Mouse (Mus musculus) mature B cell (primary cell): Measurements from ENCODE around the gene Auts2.

Experiments used
- in situ Hi-C: fragments of 300-500 bp; cut with MboI; formaldehyde crosslinking; loops from 2 replicates; pipeline ENCODE4 v1.14.3; 2019

Gene Auts2

GRCm38 (mm10) chr5:132318026-132318765, 224.9 kb downstream of the Auts2 start:
- in situ Hi-C loops = no loop called here

- in situ Hi-C loops = no loop called here
Observed at GRCm38 (mm10) chr5:132316897-132317296, 226.2 kb downstream of the Auts2 start.

GRCm38 (mm10) chr5:132314300-132314699, 228.8 kb downstream of the Auts2 start:
- in situ Hi-C loops = no loop called here

- in situ Hi-C loops = no loop called here
Observed at GRCm38 (mm10) chr5:132307000-132307399, 236.1 kb downstream of the Auts2 start.

- in situ Hi-C loops = no loop called here
Observed at GRCm38 (mm10) chr5:132305354-132305934, 237.7 kb downstream of the Auts2 start.

GRCm38 (mm10) chr5:132302778-132303177, 240.4 kb downstream of the Auts2 start:
- in situ Hi-C loops = no loop called here

GRCm38 (mm10) chr5:132300794-132301193, 242.3 kb downstream of the Auts2 start:
- in situ Hi-C loops = no loop called here

GRCm38 (mm10) chr5:132299716-132300115, 243.4 kb downstream of the Auts2 start:
- in situ Hi-C loops = no loop called here

- in situ Hi-C loops = no loop called here
Observed at GRCm38 (mm10) chr5:132298996-132299395, 244.1 kb downstream of the Auts2 start.

GRCm38 (mm10) chr5:132297309-132297708, 245.8 kb downstream of the Auts2 start:
- in situ Hi-C loops = no loop called here

- in situ Hi-C loops = no loop called here
Observed at GRCm38 (mm10) chr5:132294469-132294868, 248.7 kb downstream of the Auts2 start.

- in situ Hi-C loops = no loop called here
Observed at GRCm38 (mm10) chr5:132292932-132293331, 250.2 kb downstream of the Auts2 start.

GRCm38 (mm10) chr5:132290606-132291535, 252.3 kb downstream of the Auts2 start:
- in situ Hi-C loops = no loop called here

GRCm38 (mm10) chr5:132283741-132284140, 259.4 kb downstream of the Auts2 start:
- in situ Hi-C loops = no loop called here

- in situ Hi-C loops = no loop called here
Observed at GRCm38 (mm10) chr5:132274098-132274898, 268.8 kb downstream of the Auts2 start.

- in situ Hi-C loops = no loop called here
Observed at GRCm38 (mm10) chr5:132272132-132272531, 271.0 kb downstream of the Auts2 start.

- in situ Hi-C loops = no loop called here
Observed at GRCm38 (mm10) chr5:132270896-132271295, 272.2 kb downstream of the Auts2 start.

GRCm38 (mm10) chr5:132270074-132270473, 273.1 kb downstream of the Auts2 start:
- in situ Hi-C loops = no loop called here

- in situ Hi-C loops = no loop called here
Observed at GRCm38 (mm10) chr5:132268351-132268967, 274.7 kb downstream of the Auts2 start.

GRCm38 (mm10) chr5:132265015-132265414, 278.1 kb downstream of the Auts2 start:
- in situ Hi-C loops = no loop called here

- in situ Hi-C loops = no loop called here
Observed at GRCm38 (mm10) chr5:132261750-132262149, 281.4 kb downstream of the Auts2 start.
